Mouse (Mus musculus) heart, adult 8-10 months (tissue): ENCODE data around the gene Rgl2. TPM values are rescaled to one million over a fixed set of nuclear protein-coding genes. Genes with fewer than 3 reads are reported as not detected.
"Not testable (repeated sequence)": the region's sequence is repeated elsewhere in the genome, so short reads cannot be mapped to it uniquely, and the experiment has no call there.

Source experiments
- DNase-seq: peaks from one replicate; pipeline ENCODE4 v3.0.0; 2022; ENCODE audit warnings: low spot score
- total RNA-seq, 4 experiments: library from RNA; stranded (reverse); gene quantifications; 2 replicates each; pipeline ENCODE4 v1.2.4; 2022

The Rgl2 gene
- total RNA-seq, 4 experiments from 2014 or later: 29.8 to 35.1 (median 34.1) TPM

DNA sequence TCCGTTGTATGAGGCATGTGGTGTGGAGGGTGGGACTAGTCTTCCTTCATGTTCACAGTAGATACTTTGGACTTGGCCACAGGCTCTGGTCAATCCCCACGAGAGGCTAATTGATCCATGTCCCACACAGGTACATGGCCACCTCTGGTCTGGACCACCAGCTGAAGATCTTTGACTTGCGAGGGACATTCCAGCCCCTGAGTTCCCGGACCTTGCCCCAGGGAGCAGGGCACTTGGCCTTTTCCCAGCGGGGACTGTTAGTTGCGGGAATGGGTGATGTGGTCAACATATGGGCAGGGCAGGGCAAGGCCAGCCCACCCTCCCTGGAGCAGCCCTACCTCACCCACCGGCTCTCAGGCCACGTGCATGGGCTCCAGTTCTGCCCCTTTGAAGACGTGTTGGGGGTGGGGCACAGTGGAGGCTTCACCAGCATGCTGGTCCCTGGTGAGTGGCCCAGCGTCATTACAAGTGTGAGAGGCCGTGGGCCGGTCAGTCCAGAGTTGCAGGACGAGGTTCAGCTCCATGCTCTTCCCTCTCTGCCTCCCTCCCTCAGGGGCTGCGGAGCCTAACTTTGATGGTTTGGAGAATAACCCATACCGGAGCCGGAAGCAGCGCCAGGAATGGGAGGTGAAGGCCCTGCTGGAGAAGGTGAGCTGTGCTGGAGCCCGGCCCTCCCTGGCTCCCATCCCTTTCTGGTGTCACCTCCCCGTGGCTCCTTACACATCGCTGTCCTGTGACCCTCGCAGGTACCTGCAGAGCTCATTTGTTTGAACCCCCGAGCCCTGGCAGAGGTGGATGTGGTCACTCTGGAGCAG lies 19.0 kb downstream of the Rgl2 start:
- DNase-seq: no peak

DNA sequence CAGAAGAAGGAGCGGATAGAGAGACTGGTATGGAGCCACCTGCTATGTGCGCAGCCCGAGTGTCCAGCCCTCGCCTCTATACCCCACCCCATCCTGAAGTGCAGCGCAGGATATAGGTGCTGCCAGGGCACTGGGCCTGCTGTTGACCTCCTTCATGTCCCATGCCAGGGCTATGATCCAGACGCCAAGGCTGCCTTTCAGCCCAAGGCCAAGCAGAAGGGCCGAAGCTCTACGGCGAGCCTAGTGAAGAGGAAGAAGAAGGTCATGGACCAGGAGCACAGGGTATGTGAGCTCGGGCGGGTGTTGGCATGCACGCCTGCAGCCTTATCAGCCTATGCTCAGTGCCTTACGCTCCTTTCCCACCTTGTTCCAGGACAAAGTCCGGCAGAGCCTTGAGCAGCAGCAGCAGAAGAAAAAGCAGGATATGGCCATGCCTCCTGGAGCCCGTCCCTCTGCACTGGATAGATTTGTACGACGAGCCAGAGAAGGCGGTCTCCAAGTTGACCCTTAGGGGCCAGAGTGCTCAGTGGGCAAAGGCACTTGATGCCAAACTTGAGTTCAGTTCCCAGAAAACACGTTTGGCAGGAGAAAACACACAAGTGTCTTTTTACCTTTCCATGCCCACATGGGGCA lies 19.7 kb downstream of the Rgl2 start:
- no peak for DNase-seq

DNA sequence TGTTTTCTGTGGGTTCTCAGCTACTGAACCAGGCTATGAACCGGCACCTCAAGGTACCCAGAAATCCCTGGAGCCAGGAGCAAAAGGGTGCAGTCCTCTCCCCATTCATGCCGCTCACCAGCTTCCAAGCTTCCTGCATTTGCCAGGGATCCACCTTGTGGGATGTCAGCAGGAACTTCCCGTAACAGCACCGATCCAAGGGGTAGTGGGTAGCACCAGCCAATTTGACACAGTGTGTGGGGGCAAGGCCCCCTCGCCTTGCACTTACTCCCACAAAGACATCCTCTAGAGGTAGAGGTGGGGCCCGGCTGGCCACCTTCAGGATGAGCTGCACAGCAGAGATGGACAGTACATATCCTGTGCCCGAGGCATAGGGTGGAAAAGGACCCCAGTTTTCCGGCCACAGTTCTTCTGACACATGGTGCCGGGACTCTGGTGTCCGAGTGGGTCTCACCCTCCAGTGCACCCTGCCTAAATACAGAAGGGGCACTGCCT lies 20.8 kb downstream of the Rgl2 start:
- no peak for DNase-seq

DNA sequence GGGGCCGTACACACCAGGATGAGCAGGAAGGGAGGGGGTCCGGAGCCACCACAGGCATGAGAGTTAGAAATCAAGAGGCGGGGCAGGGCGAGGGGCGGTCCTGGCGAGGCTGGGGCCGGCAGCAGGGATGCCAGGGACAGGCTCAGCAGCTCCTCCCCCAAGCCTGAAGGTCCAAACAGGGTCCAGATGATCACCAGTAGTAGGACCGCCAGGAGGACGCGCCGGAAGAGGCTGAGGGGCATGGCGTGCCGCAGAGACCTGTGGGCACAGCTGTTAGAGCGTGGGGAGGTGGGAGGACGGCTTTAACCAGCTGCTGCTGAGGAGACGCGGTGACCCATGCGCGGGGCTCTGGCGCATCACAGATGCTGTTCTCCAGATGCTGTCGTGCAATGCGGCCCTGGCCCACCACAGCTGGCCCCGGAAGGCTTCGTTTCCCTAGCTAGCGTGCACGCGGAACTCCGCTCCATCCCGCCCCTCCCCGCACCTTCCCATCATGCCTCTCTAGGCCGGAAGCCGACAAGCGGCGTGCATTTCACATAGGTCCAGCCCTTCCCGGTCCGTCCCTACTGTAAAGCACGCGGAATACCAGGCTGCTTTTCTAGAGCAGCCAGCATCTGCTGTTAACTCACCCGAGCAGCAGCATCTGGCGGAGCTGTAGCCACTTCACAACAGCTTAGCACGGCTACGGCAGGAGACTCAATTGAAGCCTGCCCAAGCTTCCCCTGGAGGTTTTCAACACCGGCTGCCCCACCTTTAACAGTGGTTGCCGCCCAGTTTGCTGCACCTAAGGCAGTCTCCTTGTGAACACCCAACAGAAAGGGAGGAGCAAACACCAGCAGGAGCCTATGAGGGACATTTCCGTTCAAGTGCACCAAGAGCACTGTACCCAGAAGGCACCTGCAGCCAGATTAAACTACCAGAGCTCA lies 21.9 kb downstream of the Rgl2 start, which contains the start of gene B3galt4:
TSS of gene B3galt4 (minus strand) at position 468 of the 926 bp plus-strand sequence.
- DNase-seq: peak; percentile 74

DNA sequence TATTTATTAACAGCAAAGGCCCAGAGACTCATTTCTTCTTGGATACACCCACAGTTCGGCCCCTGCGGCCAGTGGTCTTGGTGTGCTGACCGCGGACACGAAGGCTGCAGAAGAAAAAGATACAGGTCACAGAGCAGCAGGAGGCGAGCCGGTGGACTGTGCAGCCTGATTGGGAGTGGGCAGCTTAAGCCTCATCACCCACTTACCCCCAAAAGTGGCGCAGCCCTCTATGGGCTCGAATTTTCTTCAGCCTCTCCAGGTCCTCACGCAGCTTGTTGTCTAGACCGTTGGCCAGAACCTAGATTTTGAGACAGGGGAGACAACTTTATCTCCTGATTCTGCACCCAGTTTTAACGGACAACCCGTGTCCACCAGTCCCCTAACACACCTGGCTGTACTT lies 22.7 kb downstream of the Rgl2 start:
- DNase-seq: not testable (repeated sequence)

DNA sequence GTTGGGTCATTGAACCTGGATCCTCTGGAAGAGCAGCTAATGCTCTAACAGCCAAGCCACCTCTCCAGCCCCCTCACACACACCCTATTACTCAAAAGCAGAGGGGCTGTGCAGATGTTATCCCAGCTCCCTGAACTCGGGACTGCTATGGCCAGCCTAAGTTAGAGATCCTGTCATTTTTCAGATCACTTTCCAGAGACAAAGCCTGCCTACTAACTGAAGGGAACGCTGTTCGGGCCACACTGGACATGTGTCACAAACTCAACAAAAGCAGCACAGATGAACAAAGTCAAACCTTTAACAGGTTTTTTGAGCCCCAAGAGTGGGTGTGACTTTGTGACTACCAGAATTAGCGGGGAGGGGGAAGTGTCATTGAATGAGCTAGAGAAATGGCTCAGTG lies 23.5 kb downstream of the Rgl2 start:
- DNase-seq: no peak

DNA sequence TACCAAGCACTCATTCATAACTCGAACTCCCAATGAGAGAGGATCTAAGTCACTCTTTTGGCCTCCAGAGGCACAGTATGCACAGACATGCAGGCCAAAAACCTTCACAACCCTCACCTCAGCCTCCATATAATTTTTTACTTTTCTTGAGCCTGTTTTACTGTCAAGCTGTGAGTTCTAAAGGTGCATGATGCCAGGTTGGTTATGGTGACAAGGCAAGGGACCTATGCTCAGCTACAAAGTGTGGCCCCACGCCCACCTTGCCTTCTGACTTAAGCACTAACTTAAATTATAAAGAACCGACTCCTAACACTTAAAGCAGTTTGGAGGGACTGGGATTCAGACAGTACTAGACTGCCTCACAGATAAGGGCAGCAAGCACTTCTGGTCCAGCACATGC lies 24.0 kb downstream of the Rgl2 start:
- DNase-seq: no peak

DNA sequence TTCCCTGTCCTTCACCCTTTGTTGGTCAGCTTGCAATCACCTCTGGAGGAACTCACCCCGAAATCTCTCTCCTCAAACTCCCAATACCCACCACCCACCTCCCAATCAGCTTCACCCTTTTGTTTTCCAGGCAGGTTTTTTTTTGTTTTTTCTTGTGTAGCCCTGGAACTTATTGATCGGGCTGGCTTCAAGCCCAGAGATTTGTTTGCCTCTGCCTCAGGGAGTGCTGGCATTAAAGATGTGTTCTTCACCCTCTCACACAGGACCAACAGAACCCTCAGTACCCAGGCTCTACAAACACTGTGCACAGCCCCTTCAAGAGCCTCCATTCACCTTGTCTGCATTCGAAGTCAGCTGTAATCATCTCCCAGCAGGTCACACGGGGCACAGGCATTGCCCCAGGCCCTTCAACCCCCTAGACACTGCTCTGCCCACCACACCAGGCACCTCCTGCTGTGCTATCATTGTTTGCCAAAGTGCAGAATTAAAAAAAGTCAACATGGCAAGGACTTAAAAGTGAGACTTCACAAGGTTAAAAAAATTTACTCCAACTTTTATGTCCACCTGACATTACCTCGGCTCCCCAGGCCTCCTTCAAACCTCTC lies 24.7 kb downstream of the Rgl2 start:
- no peak for DNase-seq

DNA sequence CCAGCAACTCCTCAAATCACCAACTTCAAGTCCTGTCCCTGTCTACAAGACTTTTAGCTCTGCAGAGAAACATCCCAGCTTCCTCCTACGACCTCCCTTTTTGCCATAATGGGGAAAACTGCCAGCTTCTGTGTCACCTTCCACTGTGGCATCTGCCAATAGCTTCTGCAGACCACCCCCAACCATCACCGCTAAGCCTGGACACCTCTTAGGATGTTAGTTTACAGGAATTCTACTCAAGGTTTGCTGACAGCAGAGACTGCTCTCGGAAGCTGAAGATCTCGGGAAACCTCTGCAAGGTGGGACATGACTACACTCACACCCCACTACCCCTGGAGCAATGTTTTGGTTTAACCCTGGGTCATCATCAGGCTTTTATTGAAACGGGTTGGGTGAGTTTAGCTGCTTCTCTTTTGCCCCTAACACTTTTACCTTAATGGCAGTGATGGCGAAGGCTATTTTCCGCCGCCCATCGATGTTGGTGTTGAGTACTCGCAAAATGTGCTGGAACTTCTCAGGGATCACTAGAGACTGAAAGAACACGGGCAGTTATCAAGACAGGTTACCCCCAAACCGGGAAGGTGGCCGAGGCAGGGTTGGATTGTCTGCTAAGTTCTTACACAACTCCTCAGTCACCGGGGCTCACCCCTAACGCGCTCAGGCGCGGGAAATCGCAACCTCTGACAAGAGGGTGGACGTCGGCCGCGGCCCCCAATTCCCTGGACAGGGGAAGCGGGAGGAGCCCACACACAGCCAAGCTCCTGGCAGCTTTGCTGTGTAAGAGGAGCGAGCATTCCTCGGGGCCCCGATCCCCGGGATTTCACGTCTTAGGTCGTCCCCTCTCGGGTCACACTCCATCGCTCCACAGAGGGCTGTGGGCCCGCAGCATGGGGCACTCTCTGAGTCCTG lies 25.6 kb downstream of the Rgl2 start:
- no peak for DNase-seq

DNA sequence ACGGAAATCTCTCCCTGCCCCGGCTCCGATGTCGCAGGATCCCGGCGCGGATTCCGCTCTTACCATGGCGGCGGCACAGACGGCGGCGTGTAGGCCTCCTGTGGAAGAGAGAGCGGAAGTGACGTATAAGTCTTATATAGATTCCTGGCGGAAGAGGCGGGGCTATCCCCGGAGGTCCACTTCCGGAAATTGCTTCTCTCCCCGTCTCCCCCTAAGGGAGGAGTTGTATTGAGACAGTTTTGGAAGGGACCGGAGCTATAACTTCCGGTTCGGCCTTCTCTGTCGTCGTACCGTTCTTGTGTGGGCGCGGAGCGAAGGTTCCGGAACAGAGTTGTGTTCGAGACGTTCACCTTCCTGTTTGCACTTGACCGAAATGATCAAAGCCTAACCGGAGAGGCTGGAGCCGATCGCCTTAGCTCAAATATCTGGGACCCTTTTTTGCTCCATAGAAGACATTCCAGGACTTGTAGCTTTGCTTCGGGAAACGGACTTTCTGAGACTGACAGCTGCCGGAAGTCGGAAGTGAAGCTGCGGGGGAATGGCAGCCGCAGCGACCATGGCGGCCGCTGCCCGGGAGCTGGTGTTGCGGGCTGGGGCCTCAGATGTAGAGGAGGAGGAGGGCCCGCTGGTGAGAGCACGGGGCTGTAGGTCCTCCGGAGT lies 26.3 kb downstream of the Rgl2 start, which contains the start of the genes Vps52 and Rps18:
TSS of gene Vps52 (plus strand) at position 258 of the 660 bp plus-strand sequence.
TSS of gene Rps18 (minus strand) at position 447 of the 660 bp plus-strand sequence.
- DNase-seq: peak; percentile 98

DNA sequence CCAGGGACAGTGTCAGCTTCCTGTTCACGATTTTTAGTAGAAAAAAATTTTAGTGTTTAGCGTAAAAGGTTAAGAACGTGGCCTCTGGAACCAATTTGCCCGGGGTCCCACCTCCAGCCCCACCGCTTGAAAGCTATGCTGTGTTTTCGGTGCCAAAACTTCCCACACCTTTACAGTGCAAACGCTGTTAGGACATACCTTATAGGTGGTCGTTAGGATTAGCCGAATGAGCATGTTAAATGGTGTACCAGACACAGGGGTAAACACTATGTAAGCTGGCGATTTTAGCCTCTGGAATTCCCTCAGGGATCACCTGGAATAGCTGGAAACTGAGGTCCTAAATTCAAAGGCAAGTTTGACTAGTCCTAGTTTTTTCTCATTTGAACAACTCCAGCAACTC lies 27.0 kb downstream of the Rgl2 start:
- no peak for DNase-seq

DNA sequence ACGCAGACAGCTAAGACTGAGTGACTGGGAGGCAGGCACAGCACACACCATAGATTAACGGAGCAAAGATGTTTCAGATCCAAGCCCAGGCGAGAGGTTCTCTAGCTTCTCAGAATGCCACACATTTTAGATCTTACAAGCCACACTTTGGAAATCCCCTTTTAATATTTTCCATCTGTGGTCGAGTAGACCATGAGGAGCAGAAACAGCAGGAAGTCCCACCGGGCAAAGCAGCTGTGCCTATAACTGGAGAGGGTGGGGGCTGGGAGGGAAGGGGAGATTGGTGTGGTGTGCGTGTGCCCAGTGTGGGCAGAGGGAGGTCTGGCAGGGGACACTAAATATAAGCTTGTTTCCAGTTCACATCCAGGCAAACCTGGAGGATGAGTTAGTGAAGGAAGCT lies 28.1 kb downstream of the Rgl2 start:
- no peak for DNase-seq

DNA sequence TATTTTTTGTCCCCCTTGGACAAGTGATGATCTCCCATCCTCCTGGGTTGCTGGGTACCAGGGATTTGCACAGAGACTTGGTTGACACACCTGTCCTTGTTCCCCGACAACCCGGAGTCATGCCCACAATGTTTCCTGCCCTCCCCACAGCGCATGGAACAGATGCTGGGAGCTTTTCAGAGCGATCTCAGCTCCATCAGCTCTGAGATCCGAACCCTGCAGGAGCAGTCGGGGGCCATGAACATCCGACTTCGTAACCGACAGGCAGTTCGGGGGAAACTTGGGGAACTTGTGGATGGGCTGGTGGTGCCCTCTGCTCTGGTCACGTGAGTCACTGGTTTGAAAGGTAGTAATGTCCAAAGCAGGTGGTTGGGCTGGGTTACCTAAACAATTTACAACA lies 29.1 kb downstream of the Rgl2 start:
- no peak for DNase-seq

DNA sequence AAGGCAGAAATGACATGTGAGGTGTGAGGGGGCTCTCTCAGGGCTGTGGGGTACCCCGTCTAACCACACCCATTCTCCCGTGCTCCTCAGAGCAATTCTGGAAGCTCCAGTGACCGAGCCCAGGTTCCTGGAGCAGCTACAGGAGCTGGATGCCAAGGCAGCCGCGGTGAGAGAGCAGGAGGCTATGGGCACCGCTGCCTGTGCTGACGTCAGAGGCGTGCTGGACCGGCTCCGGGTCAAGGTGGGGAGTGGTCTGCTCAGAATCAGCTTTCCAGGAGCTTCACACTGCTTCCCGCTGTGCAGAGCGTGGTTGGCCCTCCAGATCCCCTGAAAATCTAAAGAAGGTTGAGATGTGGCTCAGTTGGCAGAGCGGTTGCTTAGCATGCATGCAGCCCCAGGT lies 29.8 kb downstream of the Rgl2 start:
- DNase-seq: no peak

DNA sequence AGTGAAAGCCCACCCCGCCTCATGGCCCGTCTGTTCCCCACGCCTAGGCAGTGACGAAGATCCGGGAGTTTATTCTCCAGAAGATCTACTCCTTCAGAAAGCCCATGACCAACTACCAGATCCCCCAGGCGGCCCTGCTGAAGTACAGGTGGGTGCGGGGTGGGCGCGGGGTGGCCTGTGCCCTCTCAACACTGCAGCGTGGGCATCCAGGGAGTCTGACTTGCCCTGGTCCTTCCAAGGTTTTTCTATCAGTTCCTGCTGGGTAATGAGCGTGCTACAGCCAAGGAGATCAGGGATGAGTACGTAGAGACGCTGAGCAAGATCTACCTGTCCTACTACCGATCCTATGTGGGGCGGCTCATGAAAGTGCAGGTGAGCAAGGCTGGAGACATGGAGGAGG lies 30.6 kb downstream of the Rgl2 start:
- DNase-seq: no peak

DNA sequence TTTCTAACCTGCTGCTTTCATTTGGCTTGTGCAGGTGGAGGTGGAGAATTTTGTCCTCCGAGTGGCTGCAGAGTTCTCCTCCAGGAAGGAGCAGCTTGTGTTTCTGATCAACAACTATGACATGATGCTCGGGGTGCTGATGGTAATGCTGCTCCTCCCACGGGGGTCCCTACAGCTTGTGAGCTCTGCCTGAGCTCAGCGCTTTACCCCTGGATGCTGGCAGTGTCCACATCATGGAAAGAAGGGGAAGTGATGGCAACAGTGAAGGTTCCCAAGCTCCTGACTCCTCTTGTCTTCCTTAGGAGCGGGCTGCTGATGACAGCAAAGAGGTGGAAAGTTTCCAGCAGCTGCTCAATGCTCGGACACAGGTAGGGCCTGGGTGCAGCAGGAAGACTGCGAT lies 33.5 kb downstream of the Rgl2 start:
- DNase-seq: no peak

DNA sequence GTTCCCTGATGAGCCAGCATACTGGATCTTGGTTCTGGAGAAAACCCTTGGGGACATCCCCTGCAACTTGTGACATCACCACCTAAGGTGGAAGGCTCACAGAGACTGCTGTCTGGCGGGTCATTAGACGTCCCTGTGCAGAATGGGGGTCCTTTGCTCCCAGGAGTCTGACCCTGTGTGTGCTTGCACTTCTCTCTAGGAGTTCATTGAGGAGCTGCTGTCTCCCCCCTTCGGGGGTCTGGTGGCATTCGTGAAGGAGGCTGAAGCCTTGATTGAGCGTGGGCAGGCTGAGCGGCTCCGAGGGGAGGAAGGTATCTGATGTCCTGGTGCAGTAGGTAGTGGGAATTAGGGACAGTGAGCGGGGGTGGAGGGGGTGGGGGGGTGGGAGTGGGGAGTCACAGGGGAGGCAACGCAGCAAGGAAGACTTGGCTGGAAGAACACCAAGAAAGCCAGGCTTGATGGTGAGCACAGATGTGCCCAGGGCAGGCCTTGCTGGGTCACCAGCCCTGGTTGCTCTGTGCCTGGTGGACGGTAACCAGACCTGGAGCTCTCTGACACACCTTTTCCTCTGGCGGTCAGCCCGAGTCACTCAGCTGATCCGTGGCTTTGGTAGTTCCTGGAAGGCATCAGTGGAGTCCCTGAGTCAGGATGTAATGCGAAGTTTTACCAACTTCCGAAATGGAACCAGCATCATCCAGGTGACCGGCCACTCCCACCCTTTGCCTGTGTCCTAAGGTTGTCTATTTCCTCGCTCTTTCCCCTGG lies 35.9 kb downstream of the Rgl2 start:
- no peak for DNase-seq

DNA sequence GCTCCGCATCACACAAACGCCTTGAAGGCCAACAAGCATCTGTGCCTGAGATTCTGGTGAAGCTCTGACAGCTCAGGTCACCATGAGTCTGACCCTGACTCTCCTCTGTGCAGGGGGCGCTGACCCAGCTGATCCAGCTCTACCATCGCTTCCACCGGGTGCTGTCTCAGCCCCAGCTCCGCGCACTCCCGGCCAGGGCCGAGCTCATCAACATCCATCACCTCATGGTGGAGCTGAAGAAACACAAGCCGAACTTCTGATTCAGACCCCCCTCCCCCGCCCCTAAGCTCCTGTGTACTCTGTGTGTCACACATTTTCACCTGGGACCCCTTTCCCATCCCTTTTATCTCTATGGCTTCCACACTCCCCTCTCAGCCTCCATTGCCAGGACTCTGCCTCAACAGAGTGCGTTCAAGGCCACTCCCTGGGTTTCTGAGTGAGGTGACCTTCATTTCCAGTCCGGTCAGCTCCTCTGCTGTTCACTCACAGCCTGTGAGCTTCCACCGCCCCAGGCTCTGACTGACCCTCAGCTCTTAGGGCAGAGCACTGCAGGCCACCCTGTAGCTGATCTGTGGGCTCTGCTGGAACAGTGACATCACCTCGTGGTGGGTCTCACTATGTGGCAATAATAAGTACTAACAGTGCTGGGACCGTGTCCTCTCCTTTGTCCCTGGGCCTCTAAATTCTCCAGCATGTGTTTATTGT lies 36.7 kb downstream of the Rgl2 start:
- DNase-seq: no peak
